Mouse (Mus musculus) heart, postnatal 10 days (tissue): ENCODE data around the gene Gm5426. TPM values are rescaled to one million over a fixed set of nuclear protein-coding genes. Genes with fewer than 3 reads are reported as not detected.
A peak's percentile ranks its signal among the peaks of the same experiment; 100 is the strongest.

Source experiments
- DNase-seq, 2 experiments: peaks; one replicate each; pipeline ENCODE4 v3.0.0; 2021
- intact Hi-C: fragments of 180-260 bp; cut with DNase I; formaldehyde crosslinking; loops from one replicate; pipeline ENCODE4 v1.15.1; 2025
- total RNA-seq, 2 experiments: library from RNA; stranded (reverse); gene quantifications; 2 replicates each; pipeline ENCODE4 v1.2.3; 2021

Gene Gm5426
- total RNA-seq, 2 experiments from 2014 or later: not detected

GRCm38 (mm10) chr10:96132161-96132560 lies 4.2 kb upstream of the Gm5426 start:
- intact Hi-C loops: loop anchor here (1.0 to 10.0 kb wide), 5 partner anchors 80 to 1209 kb away; partner anchors contain the start of gene Btg1
- peak; percentile 66 to 78 for DNase-seq

DNA sequence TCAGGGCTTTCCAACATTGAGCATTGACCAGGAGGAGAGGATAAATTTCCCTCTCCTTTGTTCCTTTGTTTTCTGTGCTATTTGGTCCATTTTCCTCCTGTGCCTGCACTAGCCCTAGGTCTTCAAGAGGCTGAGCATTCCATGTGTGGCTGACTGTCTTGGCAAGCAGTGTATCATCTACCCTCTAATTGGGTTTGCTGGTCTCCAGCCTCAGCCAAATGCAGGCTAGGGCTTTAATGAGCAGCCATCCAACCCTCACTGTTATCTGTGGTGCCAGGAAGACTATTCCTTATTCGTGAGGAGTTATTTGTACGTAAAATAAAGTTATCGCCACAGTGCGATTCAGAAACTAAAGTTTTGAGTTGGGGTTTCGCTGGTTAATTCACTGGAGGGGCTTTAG lies 2.2 kb downstream of the Gm5426 start:
- DNase-seq: no peak
- intact Hi-C loops: loop anchor here (10.0 kb wide), 2 partner anchors 476 to 1026 kb away; partner anchors contain the start of gene Btg1

DNA sequence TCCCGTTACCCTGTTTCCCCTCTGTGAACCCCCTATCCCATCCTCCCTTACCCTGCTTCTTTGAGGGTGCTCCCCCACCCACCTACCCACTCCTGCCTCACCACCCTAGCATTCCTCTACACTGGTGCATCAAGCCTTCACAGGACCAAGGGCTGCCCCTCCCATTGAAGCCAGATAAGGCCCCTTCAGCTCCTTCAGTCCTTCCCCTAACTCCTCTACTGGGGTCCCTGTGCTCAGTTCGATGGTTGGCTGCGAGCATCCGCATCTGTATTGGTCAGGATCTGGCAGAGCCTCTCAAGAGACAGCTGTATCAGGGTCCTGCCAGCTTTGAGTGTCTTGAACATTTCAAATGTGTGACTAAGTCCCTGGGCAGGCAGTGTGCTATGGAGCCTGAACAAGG lies 2.9 kb downstream of the Gm5426 start:
- peak in 1 of 2 experiments; percentile 17 for DNase-seq
- intact Hi-C loops: loop anchor here (10.0 kb wide), 2 partner anchors 476 to 1026 kb away; partner anchors contain the start of gene Btg1

- DNase-seq: no peak
- intact Hi-C loops: loop anchor here (10.0 kb wide), 1 partner anchor 1528 kb away; no protein-coding TSS in a partner anchor
Measured at GRCm38 (mm10) chr10:96146578-96146977, 10.2 kb downstream of the Gm5426 start.

DNA sequence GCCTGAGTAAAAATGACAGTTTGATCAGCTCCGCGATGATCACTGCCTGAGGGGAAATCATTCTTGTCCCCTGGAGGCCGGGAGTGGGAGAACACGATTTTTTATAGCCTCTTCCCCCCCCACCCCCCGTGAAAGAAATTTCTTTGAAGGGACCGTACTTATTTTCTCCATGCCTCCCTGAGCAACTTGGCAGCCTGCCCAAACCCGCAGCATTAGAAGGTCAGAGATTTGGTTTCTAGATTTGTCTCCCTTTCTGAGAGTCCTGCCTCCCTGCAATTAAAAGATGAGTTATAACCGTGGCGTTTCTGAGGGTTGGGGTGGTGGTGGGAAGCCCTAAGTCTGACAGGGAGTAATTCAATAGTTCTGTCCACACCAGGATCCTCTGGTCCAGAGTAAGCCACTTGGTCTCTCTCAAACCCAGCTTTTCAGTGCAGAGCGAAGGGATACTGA lies 11.9 kb downstream of the Gm5426 start:
- intact Hi-C loops: loop anchor here (10.0 kb wide), 1 partner anchor 1527 kb away; no protein-coding TSS in a partner anchor
- peak in 1 of 2 experiments; percentile 13 for DNase-seq

DNA sequence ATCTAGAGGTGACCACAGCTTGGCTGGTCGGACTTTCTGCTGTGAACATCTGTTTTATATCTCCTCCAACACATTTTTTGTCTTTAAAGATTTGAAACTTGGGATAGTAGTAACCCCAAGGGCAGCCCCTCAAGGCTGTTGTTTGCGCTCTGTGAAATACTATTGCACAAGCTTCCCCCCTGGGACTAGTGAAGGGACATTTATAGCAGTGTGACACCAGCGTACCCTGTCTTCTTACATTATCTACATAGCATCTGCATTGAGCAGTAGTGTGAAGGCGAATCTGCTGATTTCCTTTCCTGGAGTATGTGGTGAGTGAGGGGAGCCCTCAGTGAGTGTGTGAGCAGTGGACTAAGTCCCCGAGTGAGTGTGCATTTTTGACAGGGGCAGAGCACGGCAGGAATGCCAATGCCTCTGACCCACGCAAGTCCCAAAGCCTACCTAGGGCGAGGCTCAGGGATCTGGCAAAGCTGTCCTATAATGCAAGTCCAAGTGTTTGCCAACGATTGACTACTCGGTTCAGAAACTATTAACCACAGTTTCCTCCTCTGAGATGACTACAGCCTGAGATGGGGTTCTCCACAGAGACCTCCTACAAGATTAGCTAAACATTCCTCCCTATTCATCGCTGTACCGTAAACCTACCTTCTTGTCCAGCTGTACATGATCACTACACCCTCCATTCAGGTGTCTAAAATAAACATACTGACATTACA lies 14.2 kb downstream of the Gm5426 start:
- no peak for DNase-seq

DNA sequence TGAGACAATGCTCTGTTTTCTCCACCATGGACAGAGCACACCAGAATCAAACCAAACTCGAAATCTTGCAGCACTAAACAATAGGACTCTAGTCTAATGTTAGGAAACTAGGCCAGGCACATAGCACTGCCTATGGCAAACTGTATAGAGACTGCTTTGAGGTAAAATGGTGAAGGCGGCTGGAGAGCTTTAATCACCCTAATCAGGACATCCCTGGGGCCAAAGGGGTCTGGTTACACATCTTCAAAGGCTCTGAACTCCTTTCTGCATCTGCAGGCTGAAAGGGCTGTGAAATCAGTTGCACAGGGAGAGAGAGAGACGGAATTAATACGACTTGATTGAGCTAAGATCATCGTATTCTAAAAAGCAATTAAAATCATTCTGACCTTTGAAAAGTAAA lies 16.9 kb downstream of the Gm5426 start:
- intact Hi-C loops: no loop called here
- no peak for DNase-seq

More for the DNA sequence above, 14.2 kb downstream of the Gm5426 start:
- intact Hi-C loops: no loop called here

DNA sequence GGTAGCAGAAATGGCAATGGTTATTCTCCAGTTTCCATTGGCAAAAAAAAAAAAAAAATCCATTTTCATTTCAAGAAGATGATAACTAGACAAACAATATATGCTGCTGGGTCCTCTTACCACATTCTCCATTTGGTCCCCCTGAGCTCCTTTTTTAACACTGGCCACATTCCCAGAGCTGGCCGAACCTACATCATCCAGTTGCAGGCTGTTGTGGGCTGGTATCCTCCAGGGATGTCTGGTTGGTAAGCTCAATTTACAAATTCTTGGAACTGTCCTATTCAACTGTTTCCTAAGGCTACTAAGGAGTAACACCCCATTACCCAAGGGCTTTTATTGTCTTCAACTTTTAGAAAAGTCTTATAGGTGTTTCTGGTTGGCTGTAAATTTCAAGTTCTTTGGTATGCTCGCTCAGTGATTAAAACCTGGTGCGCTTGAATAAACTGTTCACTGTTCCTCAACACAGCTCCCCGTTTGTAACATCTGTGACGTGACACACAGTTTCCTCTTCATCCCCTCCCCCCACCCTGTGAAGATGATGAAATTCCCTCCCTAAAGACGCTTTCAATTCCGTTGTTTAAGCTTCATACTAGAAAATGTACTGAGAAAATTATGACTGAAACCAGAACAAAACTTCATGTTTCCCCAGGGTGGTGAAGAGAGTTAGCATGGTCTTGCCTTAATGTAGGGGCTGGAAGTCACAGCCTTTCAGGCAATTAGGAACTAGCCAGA lies 26.7 kb downstream of the Gm5426 start:
- DNase-seq: no peak
- intact Hi-C loops: no loop called here

- no peak for DNase-seq
- intact Hi-C loops: no loop called here
Measured at GRCm38 (mm10) chr10:96163791-96164190, 27.4 kb downstream of the Gm5426 start.

DNA sequence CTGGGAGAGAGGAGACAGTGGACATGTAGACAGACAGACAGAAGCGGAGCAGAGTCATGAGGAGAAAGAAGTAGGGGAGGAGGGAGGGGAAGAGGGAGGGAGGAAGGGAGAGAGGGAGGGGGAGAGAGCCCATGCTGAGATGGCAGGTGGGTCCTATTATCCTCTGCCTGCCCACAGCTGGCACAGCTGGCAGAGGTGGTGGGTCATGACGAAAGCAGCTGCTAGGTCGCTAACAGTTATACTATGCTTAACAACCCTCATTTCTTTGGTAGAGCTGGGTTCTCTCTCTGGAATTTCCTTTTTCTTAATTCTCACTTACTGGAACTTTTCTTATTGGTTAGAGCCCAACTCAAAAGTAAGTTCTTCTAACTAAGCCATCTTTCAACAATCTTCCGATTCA lies 28.9 kb downstream of the Gm5426 start:
- no peak for DNase-seq
- intact Hi-C loops: no loop called here

DNA sequence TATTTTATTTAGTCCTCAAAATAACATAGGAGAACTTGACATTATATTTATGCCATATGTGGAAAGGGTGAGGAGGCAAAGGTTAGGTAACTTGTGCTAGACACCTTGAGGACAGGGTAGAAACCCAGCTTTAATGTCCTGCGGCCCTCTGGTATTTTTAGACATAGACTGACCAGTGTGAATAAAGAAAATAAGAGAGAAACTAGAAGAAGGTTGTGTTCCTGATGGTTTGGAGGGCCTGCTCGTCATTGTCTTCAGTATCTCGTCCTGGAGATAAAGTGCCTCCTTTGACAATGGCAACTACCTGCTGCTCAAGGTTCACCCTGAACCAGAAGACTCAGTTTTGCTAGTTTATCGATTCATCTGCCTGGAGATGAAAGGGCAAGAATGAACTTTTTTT lies 32.6 kb downstream of the Gm5426 start:
- intact Hi-C loops: no loop called here
- no peak for DNase-seq

DNA sequence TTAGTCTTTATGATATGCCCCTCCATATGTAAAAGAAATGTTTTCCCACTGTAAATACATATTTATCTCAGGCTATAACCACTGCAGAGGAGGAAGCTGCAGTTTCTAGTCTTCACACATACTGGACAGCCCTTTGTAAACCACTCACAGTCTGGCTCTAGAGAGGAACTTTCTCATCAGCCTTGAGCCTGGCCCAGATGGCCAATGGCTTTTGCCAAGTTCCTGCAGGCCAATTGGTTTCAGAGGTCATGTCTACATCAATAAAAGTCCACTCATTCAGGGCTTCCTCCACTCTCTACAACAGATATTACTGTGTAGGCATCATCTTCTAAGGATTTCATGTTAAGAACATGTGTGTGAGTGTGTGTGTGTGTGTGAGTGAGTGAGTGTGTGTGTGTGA lies 35.1 kb downstream of the Gm5426 start:
- DNase-seq: no peak
- intact Hi-C loops: no loop called here

DNA sequence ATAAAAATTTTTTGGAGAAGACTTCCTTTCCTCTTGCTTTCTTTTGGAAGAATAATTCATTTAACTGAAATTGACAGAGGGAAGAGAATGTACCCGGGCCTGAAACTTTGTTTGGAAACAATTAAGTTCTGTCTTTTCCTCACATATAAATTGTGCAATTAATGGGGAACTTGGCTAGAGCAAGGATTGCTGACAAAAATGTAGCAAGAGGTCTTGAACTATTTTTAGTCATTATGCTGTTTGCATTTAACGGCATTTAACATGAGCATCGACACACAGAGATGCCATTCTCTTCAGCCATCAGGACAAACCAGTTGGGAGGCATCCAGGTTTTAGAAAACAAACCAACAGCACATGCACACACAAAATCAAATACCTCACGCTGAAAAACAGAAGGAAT lies 36.6 kb downstream of the Gm5426 start:
- intact Hi-C loops: no loop called here
- DNase-seq: no peak

DNA sequence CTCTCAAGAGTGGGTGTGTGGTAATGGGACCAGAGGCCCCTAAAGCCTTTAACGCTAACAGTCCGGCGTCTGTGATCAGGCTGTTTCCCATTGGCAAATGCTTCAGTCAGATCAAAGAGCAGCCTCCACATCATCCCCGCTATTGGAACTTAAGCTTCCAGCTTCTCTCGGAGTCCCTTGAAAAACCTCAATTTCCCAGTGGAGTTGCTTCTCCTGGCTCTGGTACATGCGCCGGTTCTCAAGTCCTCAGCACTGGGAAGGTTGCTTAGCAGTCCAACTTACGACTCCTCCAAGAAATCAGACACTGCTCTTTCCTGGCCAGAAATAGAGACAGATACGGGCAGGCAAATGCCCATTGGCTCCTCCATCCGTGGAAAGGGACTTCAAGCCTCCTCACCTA lies 37.4 kb downstream of the Gm5426 start:
- intact Hi-C loops: no loop called here
- DNase-seq: no peak

DNA sequence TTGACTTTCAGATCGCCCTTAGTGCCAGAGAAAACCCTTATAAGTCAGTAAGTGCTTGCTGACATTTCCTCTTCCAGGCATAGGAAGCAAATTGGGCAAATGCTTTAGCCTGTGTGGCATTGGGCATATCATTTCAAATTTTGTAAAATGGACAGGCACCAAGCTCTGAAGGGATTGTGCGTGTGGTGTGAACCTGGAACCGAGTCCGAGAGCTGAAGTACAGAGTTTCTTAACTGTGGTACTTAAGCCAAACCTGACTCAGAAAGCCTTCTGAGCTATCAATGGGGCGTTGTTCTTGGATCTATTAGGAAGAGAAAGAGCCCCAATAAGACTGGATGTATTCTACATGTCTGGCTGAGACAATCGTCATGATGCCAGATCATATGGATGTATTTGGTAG lies 40.5 kb downstream of the Gm5426 start:
- intact Hi-C loops: no loop called here
- DNase-seq: no peak

- intact Hi-C loops: no loop called here
- peak in 1 of 2 experiments; percentile 10 for DNase-seq
Measured at GRCm38 (mm10) chr10:96180554-96181397, 44.4 kb downstream of the Gm5426 start.

GRCm38 (mm10) chr10:96181398-96181790 lies 45.0 kb downstream of the Gm5426 start:
- intact Hi-C loops: no loop called here
- peak in 1 of 2 experiments; percentile 14 for DNase-seq

GRCm38 (mm10) chr10:96181883-96182628 lies 45.7 kb downstream of the Gm5426 start:
- intact Hi-C loops: no loop called here
- no peak for DNase-seq

DNA sequence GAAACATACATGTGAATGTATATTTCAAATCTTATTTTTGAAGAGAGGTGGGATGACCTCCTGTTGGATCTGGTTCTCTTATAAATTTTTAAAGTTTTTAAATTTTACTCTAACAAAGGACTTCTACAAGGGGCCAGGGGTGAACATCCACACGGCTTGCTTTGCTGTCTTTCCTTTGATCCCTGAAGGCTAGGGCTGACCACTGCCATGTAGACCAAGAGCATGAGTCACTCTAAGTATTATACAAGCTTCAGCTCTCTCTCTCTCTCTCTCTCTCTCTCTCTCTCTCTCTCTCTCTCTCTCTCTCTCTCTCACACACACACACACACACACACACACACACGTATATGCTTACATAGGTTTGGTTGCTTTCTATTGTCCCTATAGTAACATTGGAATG lies 48.6 kb downstream of the Gm5426 start:
- intact Hi-C loops: no loop called here
- no peak for DNase-seq

DNA sequence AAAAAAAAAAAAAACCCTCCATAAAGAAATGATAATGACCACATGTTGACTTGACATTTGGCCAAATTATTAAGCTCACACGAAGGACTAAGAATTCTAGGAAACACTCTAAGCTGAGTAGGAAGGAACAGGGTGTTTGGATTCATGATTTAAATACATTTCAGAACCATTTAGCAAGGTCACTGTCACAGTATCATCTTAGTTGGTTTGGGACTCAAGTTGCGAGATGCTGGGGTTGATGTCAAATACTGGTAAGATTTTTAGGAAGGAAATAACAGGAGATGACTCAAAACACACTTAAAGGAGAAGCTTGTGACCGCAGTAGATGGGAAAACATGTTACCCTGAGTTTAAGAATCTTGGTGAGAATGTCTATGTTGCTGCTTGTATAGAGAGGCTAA lies 49.2 kb downstream of the Gm5426 start:
- intact Hi-C loops: no loop called here
- DNase-seq: no peak
